Mouse (Mus musculus): Measurements from ENCODE around the gene Ints5. TPM values are rescaled to one million over a fixed set of nuclear protein-coding genes. Genes with fewer than 3 reads are reported as not detected.
"Not testable (repeated sequence)": the region's sequence is repeated elsewhere in the genome, so short reads cannot be mapped to it uniquely, and the experiment has no call there.

The Ints5 gene
- 22.5 and 23.1 TPM in 2 replicates for total RNA-seq (2021)
- long read RNA-seq, experiment 1, transcript Ints5-201 (2 exons, 3,274 nt): major isoform, 9 of 19 reads
- long read RNA-seq, experiment 1, partial matches to known transcripts: 9 of 19 reads
- long read RNA-seq, experiment 1, other reads (novel, unspliced or antisense): 1 of 19 reads
- long read RNA-seq, experiment 2, transcript Ints5-201 (2 exons, 3,274 nt): major isoform, 8 of 12 reads
- long read RNA-seq, experiment 2, partial matches to known transcripts: 4 of 12 reads
- long read RNA-seq, experiment 2, other reads (novel, unspliced or antisense): 0 of 12 reads

DNA sequence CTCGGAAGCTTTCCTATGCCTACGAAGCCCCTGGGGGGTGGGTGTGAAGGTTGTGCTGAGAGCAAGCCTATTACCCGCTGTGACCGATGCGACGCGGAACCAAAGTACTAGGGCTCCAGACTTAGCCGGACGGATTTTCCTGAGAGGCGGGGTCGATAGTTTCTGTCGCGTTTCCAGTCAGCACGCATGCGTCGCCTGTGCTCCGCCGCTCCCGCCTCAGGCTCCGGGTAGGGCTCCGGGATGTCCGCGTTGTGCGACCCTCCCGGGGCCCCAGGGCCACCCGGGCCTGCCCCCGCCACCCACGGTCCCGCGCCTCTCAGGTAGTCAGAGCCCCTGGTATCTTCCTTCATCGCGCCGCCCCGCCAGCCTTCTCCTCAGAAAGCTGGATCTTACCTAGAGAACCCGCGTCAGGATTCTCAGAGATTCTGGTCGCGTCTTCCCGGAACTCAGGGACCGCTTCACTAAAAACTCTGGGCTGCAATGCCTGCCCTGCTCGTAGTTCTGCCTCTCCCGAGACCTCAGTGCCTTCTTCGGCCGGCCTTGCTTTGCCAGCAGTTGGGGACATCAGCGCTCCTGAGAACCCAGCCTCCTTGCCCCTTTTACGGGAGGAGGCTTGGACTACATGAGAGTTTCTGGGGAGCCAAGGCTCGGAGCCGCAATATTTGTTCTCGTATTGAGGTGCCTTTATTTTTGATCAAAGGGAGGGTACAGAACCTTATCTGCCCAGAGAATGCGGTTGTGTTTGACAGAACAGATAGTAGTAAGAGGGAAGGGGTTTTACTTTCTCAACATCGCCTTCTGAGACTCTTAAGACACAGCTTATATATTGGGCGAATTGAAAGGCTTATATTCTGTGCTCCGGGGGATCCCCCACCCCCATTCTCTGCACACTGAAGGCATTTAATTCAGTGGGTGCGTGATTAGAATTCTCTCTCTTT is at the start of gene Ints5:
TSS of gene Ints5 (plus strand) at position 177 of the 938 bp plus-strand sequence.
- peak; percentile 92 for DNase-seq

DNA sequence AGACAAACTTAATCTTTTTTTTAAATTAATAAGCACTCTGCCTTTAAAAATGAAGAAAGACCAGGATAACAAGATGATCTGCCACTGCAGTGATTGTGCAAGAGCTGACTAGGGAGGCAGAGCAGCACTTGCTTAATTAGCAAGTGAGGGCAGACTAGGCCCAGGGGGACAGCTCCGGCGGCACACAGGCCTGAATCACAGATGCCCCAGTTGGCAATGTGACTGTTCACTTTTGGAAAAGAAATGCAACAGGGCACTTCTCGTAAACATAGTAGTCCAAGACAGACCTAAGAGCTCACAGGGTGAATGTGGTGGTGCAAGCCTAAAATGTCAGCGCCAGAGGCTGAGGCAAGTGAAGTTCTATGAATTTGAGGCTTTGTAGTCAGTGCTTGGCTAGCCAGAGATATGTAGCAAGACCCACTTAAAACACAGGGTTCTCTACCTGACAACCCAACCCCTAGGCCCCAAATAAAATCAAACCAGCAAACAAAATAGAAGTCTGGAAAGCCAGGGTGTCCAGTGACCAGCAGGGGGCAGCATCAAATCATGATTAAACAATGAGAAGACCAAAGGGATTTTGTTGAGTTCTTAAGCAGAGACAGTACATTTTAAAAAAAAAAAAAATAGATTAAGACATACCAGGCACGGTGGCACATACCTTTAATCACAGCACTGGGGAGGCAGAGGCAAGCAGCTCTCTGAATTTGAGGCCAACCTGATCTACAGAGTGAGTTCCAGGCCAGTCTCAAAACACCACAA is 48.3 kb upstream of the Ints5 start:
- peak; percentile 91 for DNase-seq

DNA sequence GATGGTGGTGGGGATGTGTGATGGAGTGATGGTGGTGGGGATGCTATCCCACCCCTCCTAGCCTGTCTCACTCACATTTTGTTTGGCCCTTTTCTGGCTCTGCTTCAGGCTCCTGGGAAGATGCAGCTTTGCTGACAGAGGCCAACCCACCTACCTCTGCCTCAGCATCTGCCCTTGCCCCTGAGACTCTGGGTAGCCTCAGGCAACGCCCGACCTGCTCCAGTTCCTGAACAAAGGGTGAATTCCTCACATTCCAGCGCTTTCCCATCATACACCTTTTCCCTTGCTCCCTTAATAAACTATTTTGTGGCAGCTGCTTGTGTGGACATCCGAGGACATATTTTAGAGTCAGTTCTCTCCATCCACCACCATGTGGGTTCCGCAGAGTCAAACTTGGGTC is 44.4 kb upstream of the Ints5 start:
- no peak for DNase-seq

DNA sequence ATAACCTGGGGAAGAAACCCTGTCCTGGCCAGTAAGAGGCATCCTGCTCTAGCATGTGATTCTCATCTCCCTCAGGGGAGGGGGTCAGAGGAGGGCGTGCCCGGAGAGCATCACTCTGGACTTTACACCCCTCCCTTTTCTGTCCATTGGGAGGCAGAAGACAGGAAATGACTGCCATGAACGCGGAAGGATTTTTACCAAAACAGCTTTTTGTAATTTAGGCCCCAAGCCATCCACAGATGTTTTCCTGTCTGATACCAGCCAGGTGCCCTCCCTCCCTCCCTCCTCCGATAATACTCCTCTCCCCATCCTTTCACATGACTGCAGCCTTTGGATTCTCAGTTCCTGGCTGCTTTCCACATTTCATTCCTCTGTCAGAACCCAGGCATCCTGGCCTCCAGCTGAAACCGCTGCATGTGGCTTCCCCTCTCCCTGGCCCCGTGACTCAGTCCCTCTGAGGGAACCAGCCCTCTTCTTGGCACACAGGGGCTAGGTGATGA is 42.4 kb upstream of the Ints5 start, which contains the start of gene Lrrn4cl:
TSS of gene Lrrn4cl (plus strand) at position 367 of the 500 bp plus-strand sequence.
- peak; percentile 72 for DNase-seq

DNA sequence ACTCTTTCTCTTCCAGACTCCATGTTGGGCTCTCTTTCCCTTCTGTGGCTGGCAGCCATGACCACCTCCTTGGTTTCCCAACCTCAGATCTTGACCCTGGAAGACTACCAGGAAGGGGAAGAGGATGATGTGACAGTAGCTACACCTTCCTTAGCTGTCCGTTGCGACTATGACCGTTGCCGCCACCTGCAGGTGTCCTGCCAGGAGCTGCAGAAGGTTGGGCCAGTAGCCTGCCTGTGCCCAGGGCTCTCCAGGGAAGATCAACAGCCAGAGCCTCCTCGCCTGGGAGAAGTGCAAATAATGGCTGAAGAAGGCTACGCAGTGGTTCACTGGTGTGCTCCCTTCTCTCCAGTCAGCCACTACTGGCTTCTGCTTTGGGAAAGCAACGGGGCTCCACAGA is 41.2 kb upstream of the Ints5 start:
- DNase-seq: peak; percentile 36

DNA sequence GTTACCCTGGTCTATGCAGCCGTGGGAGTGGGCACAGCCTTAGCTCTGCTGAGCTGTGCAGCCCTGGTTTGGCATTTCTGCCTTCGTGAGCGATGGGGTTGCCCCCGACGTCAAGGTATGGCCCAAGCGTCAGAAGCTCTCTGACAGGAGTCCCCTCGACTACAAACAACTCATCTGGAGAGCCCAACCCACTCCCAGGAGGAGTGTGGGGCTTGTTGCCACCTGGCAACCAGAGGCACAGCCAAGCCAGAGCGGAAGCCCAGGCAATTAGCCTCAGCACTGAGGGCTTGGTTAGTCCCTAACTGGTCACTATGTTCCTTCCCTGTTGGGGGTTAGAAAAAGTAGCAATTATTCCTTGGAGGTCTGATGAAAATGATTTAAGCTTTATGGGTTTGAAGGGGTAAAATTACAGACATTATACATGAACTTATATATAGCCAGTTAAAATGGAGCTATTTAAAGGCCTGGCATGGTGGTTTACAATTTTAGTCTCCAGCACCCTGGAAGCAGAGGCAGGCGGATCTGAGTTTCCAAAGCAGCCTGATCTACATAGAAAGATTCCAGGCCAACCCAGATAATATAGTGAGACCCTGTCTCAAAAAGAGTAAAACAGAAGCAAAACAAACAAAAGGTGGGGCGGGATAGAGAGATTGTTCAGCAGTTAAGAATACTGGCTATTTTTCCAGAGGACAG is 40.4 kb upstream of the Ints5 start:
- DNase-seq: peak; percentile 42

DNA sequence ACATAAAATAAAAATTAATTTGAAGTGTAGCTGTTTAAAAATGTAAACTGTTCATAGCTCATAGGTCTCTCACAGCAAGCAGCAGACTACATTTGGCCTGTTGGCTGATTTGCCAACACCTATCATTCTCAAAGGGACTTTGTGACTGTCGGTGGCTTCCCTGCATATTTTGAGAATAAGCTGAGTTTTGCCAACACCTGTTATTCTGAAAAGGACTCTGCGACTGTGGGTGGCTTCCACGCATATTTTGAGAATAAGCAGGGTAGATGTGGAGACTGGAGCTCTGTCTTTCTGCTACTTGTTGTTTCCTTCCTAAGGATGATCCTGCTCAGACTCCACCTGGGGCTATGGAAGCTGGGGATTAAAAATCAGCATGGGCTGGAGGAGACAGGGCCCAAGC is 39.7 kb upstream of the Ints5 start:
- no peak for DNase-seq

DNA sequence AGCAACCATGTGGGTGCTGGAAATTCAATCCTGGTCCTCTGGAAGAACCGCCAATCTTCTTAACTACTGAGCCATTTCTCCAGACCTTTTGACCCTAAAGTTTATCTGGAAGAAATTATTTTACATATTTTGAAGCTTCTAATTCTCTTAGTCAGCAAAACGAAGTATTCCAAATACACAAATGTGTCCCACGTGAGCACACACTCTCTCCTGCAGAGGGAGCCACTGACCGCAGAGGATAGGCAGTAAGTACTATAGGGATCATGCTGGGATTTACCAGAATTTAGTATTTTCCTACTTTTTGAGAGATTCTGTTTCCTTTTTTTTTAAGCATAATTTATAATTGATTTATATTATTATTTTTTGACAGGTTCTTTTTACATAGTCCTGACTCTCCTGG is 35.1 kb upstream of the Ints5 start:
- DNase-seq: peak; percentile 84

DNA sequence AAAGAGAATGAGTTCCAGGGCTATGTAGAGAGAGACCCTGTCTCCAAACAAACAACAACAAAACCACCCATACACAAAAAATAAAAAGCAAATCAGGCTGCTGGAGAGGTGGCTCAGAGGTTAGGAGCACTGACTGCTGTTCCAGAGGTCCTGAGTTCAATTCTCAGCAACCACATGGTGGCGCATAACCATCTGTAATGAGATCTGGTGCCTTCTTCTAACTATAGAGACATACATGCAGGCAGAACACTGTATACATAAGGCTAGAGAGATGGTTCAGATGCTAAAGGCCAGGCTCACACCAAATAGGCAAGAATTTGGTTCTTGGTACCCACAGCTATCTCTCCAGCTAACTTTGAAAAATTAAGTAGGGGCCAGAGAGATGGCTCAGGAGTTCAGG is 33.8 kb upstream of the Ints5 start:
- no peak for DNase-seq

DNA sequence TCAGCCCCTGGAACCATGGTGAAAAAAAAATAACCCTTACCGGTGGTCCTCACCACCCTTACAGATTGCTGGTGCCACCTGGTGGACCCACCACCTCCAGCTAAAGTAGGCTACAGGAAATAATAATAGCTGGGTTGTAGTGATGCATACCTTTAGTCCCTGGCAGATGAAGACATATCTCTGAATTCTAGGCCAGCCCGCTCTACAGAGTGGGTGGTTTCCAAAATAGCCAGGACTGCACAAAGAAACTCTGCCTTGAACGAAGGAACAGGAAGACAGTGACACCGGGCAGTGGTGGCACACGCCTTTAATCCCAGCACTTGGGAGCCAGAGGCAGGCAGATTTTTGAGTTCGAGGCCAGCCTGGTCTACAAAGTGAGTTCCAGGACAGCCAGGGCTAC is 28.5 kb upstream of the Ints5 start:
- no peak for DNase-seq

DNA sequence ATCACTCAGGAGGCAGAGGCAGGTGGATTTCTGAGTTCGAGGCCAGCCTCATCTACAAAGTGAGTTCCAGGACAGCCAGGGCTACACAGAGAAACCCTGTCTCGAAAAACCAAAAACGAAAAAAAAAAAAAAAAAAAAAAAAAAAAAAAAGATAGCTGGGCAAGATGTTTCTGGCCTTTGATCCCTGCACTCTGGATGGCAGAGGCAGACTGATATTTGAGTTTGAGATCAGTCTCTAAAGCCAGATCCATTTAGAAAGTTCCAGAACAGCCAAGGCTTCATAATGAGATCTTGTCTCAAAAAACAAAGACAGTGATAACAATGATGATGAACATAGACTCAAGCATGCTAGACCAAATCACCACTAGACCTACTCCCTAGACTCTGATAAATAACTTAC is 22.4 kb upstream of the Ints5 start:
- DNase-seq: not testable (repeated sequence)

DNA sequence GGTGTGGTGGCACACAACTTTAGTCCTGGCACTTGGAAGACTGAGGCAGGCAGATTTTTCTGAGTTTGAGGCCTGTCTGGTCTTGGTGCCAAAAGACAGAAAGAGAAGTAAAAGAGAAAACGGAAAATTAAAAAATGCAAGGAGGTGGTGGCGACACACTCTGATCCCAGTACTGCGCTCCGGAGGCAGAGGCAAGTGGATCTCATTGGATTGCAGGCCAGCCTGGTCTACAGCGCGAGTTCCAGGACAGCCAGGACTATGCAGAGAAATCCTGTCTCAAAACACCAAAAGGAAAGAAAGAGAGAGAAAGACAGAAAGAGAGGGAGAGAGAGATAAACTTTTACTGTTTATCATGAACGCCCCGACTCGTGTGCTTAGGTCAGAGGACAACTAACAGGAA is 22.0 kb upstream of the Ints5 start:
- DNase-seq: peak; percentile 25

DNA sequence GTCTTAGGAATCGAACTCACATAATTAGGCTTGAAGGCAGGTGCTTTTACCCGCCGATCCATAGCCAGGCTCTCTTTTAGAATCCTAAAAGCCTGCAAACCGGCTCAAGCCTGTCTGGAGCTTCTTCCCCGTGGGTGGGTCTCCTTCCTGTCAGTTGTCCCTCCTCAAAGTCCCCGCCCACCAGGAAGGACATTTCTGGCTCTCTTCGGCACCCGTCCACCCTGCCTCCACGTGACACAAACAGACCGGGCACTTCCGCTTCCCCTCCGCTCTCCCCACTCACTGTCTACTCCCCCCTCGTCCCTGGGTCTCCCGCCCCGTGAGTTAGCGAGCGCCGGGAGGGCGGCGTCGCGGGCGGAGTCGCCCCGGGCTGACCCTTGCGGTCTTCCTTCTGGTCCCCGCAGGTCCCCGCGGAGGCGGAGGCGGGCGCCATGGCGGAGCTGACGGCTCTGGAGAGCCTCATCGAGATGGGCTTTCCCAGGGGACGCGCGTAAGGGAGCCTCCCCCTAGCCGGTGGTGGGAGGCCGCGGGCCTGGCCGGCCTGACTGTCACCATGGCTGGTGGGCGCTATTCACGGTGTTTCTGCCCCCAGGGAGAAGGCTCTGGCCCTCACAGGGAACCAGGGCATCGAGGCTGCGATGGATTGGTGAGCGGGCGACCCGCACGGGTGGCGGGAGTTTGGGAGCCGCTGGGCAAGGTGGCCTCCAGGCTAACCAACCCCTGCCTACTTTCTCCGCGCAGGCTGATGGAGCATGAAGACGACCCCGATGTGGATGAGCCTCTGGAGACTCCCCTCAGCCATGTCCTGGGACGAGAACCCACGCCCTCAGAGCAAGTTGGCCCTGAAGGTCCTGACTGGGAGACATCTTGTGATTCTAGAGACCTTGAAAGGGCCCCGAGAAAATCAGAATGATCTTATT is 21.3 kb upstream of the Ints5 start, which contains the start of gene Ubxn1:
TSS of gene Ubxn1 (plus strand) at position 230 of the 920 bp plus-strand sequence.
- peak; percentile 99 for DNase-seq

DNA sequence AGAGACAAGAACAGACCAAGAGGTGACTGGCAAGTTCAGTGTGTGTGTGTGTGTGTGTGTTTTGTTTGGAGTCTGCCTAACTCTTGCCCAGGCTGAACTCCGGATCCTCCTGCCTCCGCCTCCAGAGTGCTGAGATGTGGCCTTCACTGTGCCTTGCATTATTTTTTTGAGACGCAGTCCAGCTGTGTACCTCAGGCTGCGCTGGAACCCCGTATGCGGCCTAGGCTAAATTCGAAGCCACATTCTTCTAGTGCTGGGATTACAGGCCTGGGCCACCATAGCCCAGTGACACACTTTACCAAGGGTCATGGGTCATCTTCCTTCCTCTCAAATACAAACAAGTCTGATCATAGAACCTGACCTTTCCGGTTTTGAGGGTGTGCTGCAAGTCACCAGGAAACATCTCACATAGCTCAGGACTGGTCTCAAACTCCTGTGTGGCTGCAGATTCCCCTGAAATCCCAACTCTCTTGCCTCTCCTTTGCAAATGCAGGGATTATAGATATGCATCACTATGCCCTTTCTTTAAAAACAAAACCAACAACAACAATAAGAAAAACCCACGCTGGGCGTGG is 20.5 kb upstream of the Ints5 start:
- DNase-seq: no peak

DNA sequence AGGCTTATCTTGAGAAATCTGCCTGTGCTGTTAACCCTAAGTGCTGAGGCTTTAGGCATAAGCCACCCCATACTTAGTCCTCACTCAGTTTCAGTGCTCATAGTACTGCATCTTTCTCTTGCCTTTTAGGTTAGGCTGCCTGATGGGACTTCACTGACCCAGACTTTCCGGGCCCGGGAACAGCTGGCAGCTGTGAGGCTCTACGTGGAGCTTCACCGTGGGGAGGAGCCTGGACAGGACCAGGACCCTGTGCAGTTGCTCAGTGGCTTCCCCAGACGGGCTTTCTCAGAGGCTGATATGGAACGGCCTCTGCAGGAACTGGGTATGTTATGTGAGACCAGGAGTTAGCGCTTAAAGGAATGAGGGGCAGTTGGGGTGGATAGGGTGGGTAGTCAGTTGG is 17.8 kb upstream of the Ints5 start:
- DNase-seq: no peak

DNA sequence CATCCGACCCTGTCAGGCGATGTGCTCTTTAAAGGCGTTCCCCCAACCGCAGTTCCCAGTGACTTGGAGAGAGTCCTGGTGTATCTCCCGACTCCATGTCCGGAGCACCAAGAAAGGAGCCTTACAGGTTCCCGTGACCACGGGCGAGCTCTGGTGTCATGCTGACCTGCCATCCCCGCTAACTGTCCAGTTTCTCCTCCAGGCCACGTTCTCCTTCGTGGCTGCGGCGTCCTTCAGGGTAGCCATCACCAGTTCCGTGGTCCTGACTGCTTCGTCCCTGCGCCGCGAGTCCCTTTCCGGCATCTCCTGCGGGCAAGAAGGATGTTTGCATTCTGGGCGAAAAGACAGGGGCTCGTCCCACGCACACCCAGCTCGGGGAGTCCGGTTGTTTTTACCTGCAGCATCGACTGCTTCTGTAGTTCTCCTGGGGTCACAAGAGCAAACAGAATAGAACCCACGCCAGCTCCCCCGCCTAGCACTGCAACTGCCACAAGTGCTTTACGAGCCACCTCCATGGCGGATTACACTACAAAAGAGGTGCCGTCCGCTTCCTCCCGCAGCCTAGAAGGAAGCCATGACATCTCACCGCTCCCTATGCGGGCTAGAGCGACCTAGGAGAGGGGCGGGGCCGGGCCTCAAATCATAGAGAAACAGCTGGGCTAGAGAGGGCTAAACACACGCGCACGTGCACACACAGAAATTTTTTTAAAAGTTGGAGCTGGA is 12.3 kb upstream of the Ints5 start, which contains the start of gene Uqcc3:
TSS of gene Uqcc3 (minus strand) at position 613 of the 723 bp plus-strand sequence.
- peak; percentile 95 for DNase-seq

DNA sequence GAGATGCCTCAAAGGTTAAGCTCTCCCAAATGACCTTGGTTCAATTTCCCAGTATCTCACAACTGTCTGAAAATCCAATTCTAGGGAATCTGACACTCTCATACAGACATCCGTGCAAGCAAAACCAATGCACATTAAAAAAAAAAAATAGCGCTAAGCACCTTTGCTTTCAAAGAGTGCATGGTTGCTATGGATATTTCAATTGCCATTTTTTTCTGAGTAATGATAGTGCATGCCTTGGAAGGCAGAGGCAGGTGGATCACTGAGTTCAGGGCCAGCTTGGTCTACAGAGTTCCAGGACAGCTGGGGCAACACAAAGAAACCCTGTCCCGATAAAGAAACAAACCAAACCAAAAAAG is 11.8 kb upstream of the Ints5 start:
- DNase-seq: no peak

DNA sequence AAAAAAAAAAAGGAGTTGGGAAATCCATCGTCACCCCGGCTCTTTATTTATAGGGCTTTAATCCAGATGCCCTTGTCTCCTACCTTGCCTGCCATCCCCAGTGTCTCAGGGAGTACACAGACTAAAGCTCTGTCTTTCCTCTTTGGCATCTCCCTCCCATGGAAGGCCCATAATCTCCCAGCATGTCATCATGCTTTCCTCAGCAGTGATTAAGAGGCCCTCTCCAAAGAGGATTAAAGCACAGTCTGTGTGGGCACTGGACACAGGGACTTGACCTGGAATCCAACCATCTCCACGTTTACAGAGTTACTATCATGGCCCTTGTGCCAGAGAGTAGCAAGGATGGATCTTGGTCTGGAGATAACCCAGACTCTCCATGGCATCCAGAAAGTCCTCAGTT is 9.2 kb upstream of the Ints5 start, which contains the start of the genes Lbhd1 and Gm49403:
TSS of gene Lbhd1 (plus strand) at position 117 of the 400 bp plus-strand sequence.
TSS of gene Gm49403 (plus strand) at position 315 of the 400 bp plus-strand sequence.
- no peak for DNase-seq

DNA sequence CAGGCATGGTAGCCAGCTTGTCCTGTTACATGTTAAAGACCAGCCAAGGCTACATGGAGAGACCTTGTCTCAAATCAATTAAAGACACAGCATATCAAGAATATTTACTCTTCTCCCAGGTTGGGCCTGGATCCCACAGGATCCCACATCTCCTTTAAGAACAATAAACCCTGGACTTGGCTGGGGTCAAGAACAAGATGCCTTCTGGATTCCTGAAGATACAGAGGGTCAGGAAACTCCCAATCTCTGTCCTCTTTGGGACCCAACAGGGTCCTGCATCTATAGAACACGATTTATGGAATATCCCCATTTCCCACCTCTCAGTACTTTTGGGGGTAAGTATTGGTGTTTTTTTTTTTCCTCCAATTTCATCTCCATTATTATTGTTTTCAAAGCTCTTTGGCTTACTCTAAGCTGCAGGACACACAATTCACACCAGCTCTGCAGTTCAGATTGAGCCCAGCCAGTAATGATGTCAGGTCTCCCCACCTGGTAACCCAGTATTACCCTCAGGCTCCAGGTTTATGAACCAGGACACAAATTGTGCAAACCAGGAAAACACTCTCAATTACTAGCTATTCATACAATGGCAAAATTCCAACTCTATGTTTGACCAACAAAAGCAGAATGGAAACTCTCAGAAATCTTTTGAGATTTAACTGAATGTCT is 5.8 kb upstream of the Ints5 start:
- DNase-seq: no peak

Data from adrenal gland, postnatal 14 days (tissue).